Mouse (Mus musculus) fat pad, adult 2 months (tissue): Measurements from ENCODE around the gene Cuta.

Experiments used
- DNase-seq: peaks from one replicate; pipeline ENCODE4 v3.0.0-alpha.2; 2011; ENCODE audit warnings: low read depth, low spot score; ENCODE audit errors: extremely low read depth

Cuta gene

GRCm38 (mm10) chr17:26892635-26893375 lies 46.6 kb downstream of the Cuta start:
- DNase-seq = no peak

- no peak for DNase-seq
Measured at GRCm38 (mm10) chr17:26887926-26888325, 51.4 kb downstream of the Cuta start.

GRCm38 (mm10) chr17:26886047-26886749 lies 53.2 kb downstream of the Cuta start:
- no peak for DNase-seq

- DNase-seq = no peak
Measured at GRCm38 (mm10) chr17:26884995-26885926, 54.1 kb downstream of the Cuta start.
